Mouse (Mus musculus): ENCODE results near the gene Sprr1b.

- TF ChIP-seq CTCF (IDR thresholded peaks at IDR 0.05; ENCODE audit: control insufficient read depth, insufficient read depth, insufficient read length) (no peak), MYOD1 (IDR thresholded peaks at IDR 0.05; ENCODE audit: control insufficient read depth, insufficient read length, low read depth) (no peak), CEBPB (IDR thresholded peaks at IDR 0.05; ENCODE audit: low read depth) (no peak), MAX (IDR thresholded peaks at IDR 0.05) (no peak)
Measured at GRCm38 (mm10) chr3:92429323-92429722, 9.3 kb downstream of the Sprr1b start, which contains the start of gene Gm9774.
